Mouse (Mus musculus) cerebellum, adult 11-12 months (tissue): ENCODE measurements at regions not wholly inside any gene's neighbourhood (a gene's known extent, or its start where the extent isn't known, plus 50 kb on each side); places are given as distances from the start of the nearest gene placed in this dataset.

Experiments
- DNase-seq: peaks from one replicate; pipeline ENCODE4 v3.0.0; 2022

GRCm38 (mm10) chr10:98318416-98318815, 591.9 kb upstream of the C030005K15Rik start:
- DNase-seq = no peak

GRCm38 (mm10) chr10:98323846-98324245, 590.4 kb upstream of the Atp2b1 start:
- no peak for DNase-seq

- no peak for DNase-seq
Measured at GRCm38 (mm10) chr10:98324591-98324990, 589.6 kb upstream of the Atp2b1 start.

GRCm38 (mm10) chr10:98325720-98326119, 588.5 kb upstream of the Atp2b1 start:
- no peak for DNase-seq

GRCm38 (mm10) chr10:98332682-98333081, 581.5 kb upstream of the Atp2b1 start:
- DNase-seq = peak; percentile 21

GRCm38 (mm10) chr10:98333411-98334067, 580.7 kb upstream of the Atp2b1 start:
- DNase-seq = peak; percentile 90

GRCm38 (mm10) chr10:98343827-98344226, 570.4 kb upstream of the Atp2b1 start:
- DNase-seq = no peak

- DNase-seq = peak; percentile 46
Measured at GRCm38 (mm10) chr10:98349466-98349865, 564.7 kb upstream of the Atp2b1 start.

- no peak for DNase-seq
Measured at GRCm38 (mm10) chr10:98350318-98350926, 563.8 kb upstream of the Atp2b1 start.

- DNase-seq = no peak
Measured at GRCm38 (mm10) chr10:98352061-98352460, 562.1 kb upstream of the Atp2b1 start.

- DNase-seq = no peak
Measured at GRCm38 (mm10) chr10:98354486-98354885, 559.7 kb upstream of the Atp2b1 start.

- no peak for DNase-seq
Measured at GRCm38 (mm10) chr10:98364604-98365003, 549.6 kb upstream of the Atp2b1 start.

GRCm38 (mm10) chr10:98372561-98372960, 541.6 kb upstream of the Atp2b1 start:
- DNase-seq = no peak

- DNase-seq = no peak
Measured at GRCm38 (mm10) chr10:98373314-98373713, 540.9 kb upstream of the Atp2b1 start.

- no peak for DNase-seq
Measured at GRCm38 (mm10) chr10:98374684-98375083, 539.5 kb upstream of the Atp2b1 start.

- no peak for DNase-seq
Measured at GRCm38 (mm10) chr10:98388543-98388942, 525.7 kb upstream of the Atp2b1 start.

GRCm38 (mm10) chr10:98399864-98400263, 514.3 kb upstream of the Atp2b1 start:
- DNase-seq = no peak

- DNase-seq = peak; percentile 15
Measured at GRCm38 (mm10) chr10:98417807-98418743, 496.1 kb upstream of the Atp2b1 start.

GRCm38 (mm10) chr10:98424450-98424849, 489.8 kb upstream of the Atp2b1 start:
- DNase-seq = no peak

GRCm38 (mm10) chr10:98434974-98435373, 479.2 kb upstream of the Atp2b1 start:
- no peak for DNase-seq

GRCm38 (mm10) chr10:98461538-98461937, 452.7 kb upstream of the Atp2b1 start:
- DNase-seq = no peak

GRCm38 (mm10) chr10:98474581-98474980, 439.6 kb upstream of the Atp2b1 start:
- no peak for DNase-seq
